Mouse (Mus musculus) ovary, adult 10 weeks (tissue): ENCODE measurements around the gene D6Ertd527e. TPM values are rescaled to one million over a fixed set of nuclear protein-coding genes. Genes with fewer than 3 reads are reported as not detected.

Source experiments
- polyA plus RNA-seq: library from polyadenylated mRNA; stranded (reverse); fragments of 350-450 nt; fragmentation: Illumina TruSeq; extraction: RNeasy Lipid Tissue Mini Kit (QIAGEN cat#74804); gene quantifications from one replicate; pipeline ENCODE4 v1.2.3, GENCODE M21; 2014

The D6Ertd527e gene
- polyA plus RNA-seq = 5.7 TPM

GRCm38 (mm10) chr6:87104123-87104796 is at the start of gene D6Ertd527e:
TSS of gene D6Ertd527e (plus strand) at chr6:87104746.

Other genes with a start within 250 kb of the D6Ertd527e start
- 54.8 TPM for gene Nfu1, start 95.5 kb upstream of the D6Ertd527e start, polyA plus RNA-seq
- gene Gfpt1, start 61.9 kb upstream of the D6Ertd527e start, polyA plus RNA-seq = 135 TPM
- gene Antxr1, start 231.1 kb downstream of the D6Ertd527e start, polyA plus RNA-seq = 143 TPM
- not detected for gene Gkn1, start 246.2 kb downstream of the D6Ertd527e start, polyA plus RNA-seq